Mouse (Mus musculus) megakaryocyte, embryonic 14.5 days (primary cell): ENCODE data around the gene Kcnip3. TPM values are rescaled to one million over a fixed set of nuclear protein-coding genes. Genes with fewer than 3 reads are reported as not detected.

ENCODE experiments used
- H3K27me3 ChIP-seq: replicated peaks from 2 replicates; pipeline ENCODE3; 2012; ENCODE audit warnings: inconsistent platforms
- H3K36me3 ChIP-seq: replicated peaks from 2 replicates; pipeline ENCODE3; 2012; ENCODE audit warnings: low read length, inconsistent platforms, mixed read lengths
- H3K4me1 ChIP-seq: 2 replicates; pipeline ENCODE4 v1.6.1; 2012; ENCODE audit warnings: inconsistent platforms
- H3K4me3 ChIP-seq: replicated peaks from 2 replicates; pipeline ENCODE3; 2012; ENCODE audit warnings: moderate library complexity, mild to moderate bottlenecking, inconsistent platforms
- H3K9me3 ChIP-seq: 2 replicates; pipeline ENCODE4 v1.6.1; 2012; ENCODE audit warnings: inconsistent platforms
- FLI1 ChIP-seq: IDR thresholded peaks from 2 replicates; pipeline ENCODE4 v1.6.1; 2012; ENCODE audit warnings: low read length, inconsistent platforms, mixed read lengths
- GATA1 ChIP-seq: IDR thresholded peaks from 3 replicates; pipeline ENCODE4 v1.6.1; 2012; ENCODE audit warnings: mixed read lengths, low read length, inconsistent platforms, borderline replicate concordance
- polyA plus RNA-seq: library from polyadenylated mRNA; stranded (reverse); fragments of >175 nt; gene quantifications from 2 replicates; pipeline ENCODE4 v1.2.3, GENCODE M21; 2012; ENCODE audit warnings: low replicate concordance; ENCODE audit not compliant: insufficient read depth

Kcnip3 gene
- polyA plus RNA-seq, 1 experiment = 0.16 TPM

GRCm38 (mm10) chr2:127518273-127518672 lies 3.6 kb downstream of the Kcnip3 start:
- TF ChIP-seq FLI1 (no peak), GATA1 (no peak)
- Histone ChIP-seq H3K9me3 (no peaks in the 10 kb centered on the region), H3K27me3 (peaks cover 78% of the 10 kb centered on the region)

GRCm38 (mm10) chr2:127517081-127517480 lies 4.8 kb downstream of the Kcnip3 start:
- Histone ChIP-seq H3K4me3 (peak overlapping the region; percentile 4), H3K9me3 (no peaks in the 10 kb centered on the region), H3K27me3 (peaks cover 78% of the 10 kb centered on the region), H3K36me3 (no peaks in the 10 kb centered on the region), H3K4me1 (peaks cover 13% of the 10 kb centered on the region)
- no peak for TF ChIP-seq GATA1
- TF ChIP-seq FLI1 = no peak

More at GRCm38 (mm10) chr2:127518273-127518672, 3.6 kb downstream of the Kcnip3 start:
- Histone ChIP-seq H3K36me3 (no peaks in the 10 kb centered on the region), H3K4me1 (peaks cover 10% of the 10 kb centered on the region), H3K4me3 (peak overlapping the region; percentile 28)

- Histone ChIP-seq H3K27me3 (peaks cover 72% of the 10 kb centered on the region), H3K36me3 (no peaks in the 10 kb centered on the region), H3K4me1 (0 out of 2 replicates have a peak, but pooled peaks cover 3% of the 10 kb centered on the region), H3K9me3 (no peaks in the 10 kb centered on the region), H3K4me3 (no peak overlapping the region)
- TF ChIP-seq GATA1 = no peak
- no peak for TF ChIP-seq FLI1
These were observed 7.3 kb downstream of the Kcnip3 start for GRCm38 (mm10) chr2:127514380-127515124.

GRCm38 (mm10) chr2:127513244-127513643 lies 8.7 kb downstream of the Kcnip3 start:
- peaks cover 3% of the 10 kb centered on the region; the same call in 1 of the 2 replicates for H3K4me1 ChIP-seq
- peaks cover 73% of the 10 kb centered on the region for H3K27me3 ChIP-seq
- TF ChIP-seq GATA1 (no peak), FLI1 (no peak)

GRCm38 (mm10) chr2:127511426-127511825 lies 10.5 kb downstream of the Kcnip3 start:
- H3K4me3 ChIP-seq = no peak overlapping the region
- no peaks in the 10 kb centered on the region for H3K36me3 ChIP-seq
- H3K27me3 ChIP-seq = peaks cover 70% of the 10 kb centered on the region
- TF ChIP-seq FLI1 (no peak), GATA1 (no peak)
- peaks cover 9% of the 10 kb centered on the region; the same call in 1 of the 2 replicates for H3K4me1 ChIP-seq
- H3K9me3 ChIP-seq = no peaks in the 10 kb centered on the region

More at GRCm38 (mm10) chr2:127513244-127513643, 8.7 kb downstream of the Kcnip3 start:
- no peaks in the 10 kb centered on the region for H3K36me3 ChIP-seq
- no peaks in the 10 kb centered on the region for H3K9me3 ChIP-seq
- no peak overlapping the region for H3K4me3 ChIP-seq

- Histone ChIP-seq H3K4me1 (peaks cover 9% of the 10 kb centered on the region; the same call in 1 of the 2 replicates), H3K9me3 (no peaks in the 10 kb centered on the region), H3K27me3 (peaks cover 87% of the 10 kb centered on the region), H3K36me3 (no peaks in the 10 kb centered on the region), H3K4me3 (no peak overlapping the region)
- TF ChIP-seq FLI1 = no peak
- TF ChIP-seq GATA1 = no peak
These were observed 13.8 kb downstream of the Kcnip3 start for GRCm38 (mm10) chr2:127507967-127508660.

- H3K4me3 ChIP-seq = no peak overlapping the region
- H3K27me3 ChIP-seq = peaks cover 87% of the 10 kb centered on the region
- no peaks in the 10 kb centered on the region for H3K9me3 ChIP-seq
- no peaks in the 10 kb centered on the region for H3K36me3 ChIP-seq
- no peak for TF ChIP-seq FLI1
- TF ChIP-seq GATA1 = no peak
- H3K4me1 ChIP-seq = peaks cover 6% of the 10 kb centered on the region; the same call in 1 of the 2 replicates
These were observed 14.7 kb downstream of the Kcnip3 start for GRCm38 (mm10) chr2:127507077-127507774.

- H3K9me3 ChIP-seq = no peaks in the 10 kb centered on the region
- peaks cover 6% of the 10 kb centered on the region; the same call in 1 of the 2 replicates for H3K4me1 ChIP-seq
- no peaks in the 10 kb centered on the region for H3K36me3 ChIP-seq
- H3K4me3 ChIP-seq = no peak overlapping the region
- peaks cover 87% of the 10 kb centered on the region for H3K27me3 ChIP-seq
- no peak for TF ChIP-seq GATA1
- TF ChIP-seq FLI1 = no peak
These were observed 15.7 kb downstream of the Kcnip3 start for GRCm38 (mm10) chr2:127506131-127506632.

GRCm38 (mm10) chr2:127505196-127505595 lies 16.7 kb downstream of the Kcnip3 start:
- Histone ChIP-seq H3K4me3 (no peak overlapping the region), H3K9me3 (no peaks in the 10 kb centered on the region), H3K4me1 (peaks cover 15% of the 10 kb centered on the region), H3K27me3 (peaks cover 83% of the 10 kb centered on the region), H3K36me3 (no peaks in the 10 kb centered on the region)
- TF ChIP-seq GATA1 (no peak), FLI1 (no peak)
